Mouse (Mus musculus) heart, postnatal 0 days (tissue): ENCODE measurements around the gene Nr0b2.

ENCODE experiments used
- CTCF ChIP-seq: IDR thresholded peaks from 2 replicates; pipeline ENCODE4 v1.5.1; 2016; ENCODE audit warnings: antibody characterized with exemption, control low read depth, low read depth
- EP300 ChIP-seq: IDR thresholded peaks from 2 replicates; pipeline ENCODE4 v1.6.1; 2016; ENCODE audit warnings: antibody characterized with exemption, low read depth

DNA sequence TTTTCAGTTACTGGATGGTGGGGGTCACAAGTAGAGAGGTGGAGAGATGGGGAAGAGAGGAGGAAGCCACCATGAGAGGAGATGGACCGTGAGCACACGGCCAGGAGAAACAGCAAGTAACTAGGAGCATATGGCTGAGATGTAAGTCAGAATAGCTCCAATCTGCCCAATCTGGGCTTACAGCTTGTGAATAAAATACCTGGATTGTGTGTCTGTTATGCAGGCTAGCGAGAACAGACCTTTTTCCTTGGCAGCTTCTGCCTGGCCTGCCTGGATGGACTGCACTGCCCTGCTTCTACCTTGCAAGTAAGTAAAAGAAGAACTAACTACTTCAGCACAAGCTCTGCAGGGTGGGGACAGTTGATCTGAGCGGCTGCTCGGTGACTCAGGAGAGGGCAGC is 42.1 kb upstream of the Nr0b2 start:
- TF ChIP-seq EP300 (no peak), CTCF (no peak)
